Mouse (Mus musculus): Measurements from ENCODE around the gene Gm6588. TPM values are rescaled to one million over a fixed set of nuclear protein-coding genes. Genes with fewer than 3 reads are reported as not detected.

Gm6588 gene
- total and polyA plus RNA-seq, 3 experiments, result not detected

GRCm38 (mm10) chr5:112427283-112427682 is 21.9 kb upstream of the Gm6588 start:
- Histone ChIP-seq H3K9me3 (replicated peaks; ENCODE audit: insufficient read depth, low read length) (no peaks in the 10 kb centered on the region), H3K9ac (ENCODE audit: control insufficient read depth, low read depth, low read length, poor library complexity, severe bottlenecking) (no peak overlapping the region), H3K27ac (ENCODE audit: control insufficient read depth, low read depth, low read length) (no peak overlapping the region), H3K79me2 (ENCODE audit: control insufficient read depth, insufficient read depth, low read length, poor library complexity) (no peaks in the 10 kb centered on the region), H3K27me3 (ENCODE audit: control insufficient read depth in 1 of 2, insufficient read depth in 2 of 2, low read length in 2 of 2) (no peaks in the 10 kb centered on the region), H3K36me3 (ENCODE audit: control insufficient read depth in 1 of 2, insufficient read depth in 2 of 2, low read length in 2 of 2) (no peaks in the 10 kb centered on the region), H3K4me3 (ENCODE audit: control insufficient read depth in 1 of 2, insufficient read depth in 1 of 2, low read depth in 2 of 2, low read length in 2 of 2) (no peak overlapping the region), H3K4me1 (ENCODE audit: control insufficient read depth in 1 of 2, insufficient read depth in 2 of 2, low read length in 2 of 2) (no peaks in the 10 kb centered on the region)
- TF ChIP-seq CHD2 (IDR thresholded peaks at IDR 0.05; ENCODE audit: low read length) (no peak), CTCF (IDR thresholded peaks at IDR 0.05 in 2 of 3, conservative IDR thresholded peaks at IDR 0.05 in 1 of 3; ENCODE audit: control insufficient read depth in 1 of 3, insufficient read depth in 1 of 3, low read depth in 2 of 3, low read length in 3 of 3, poor library complexity in 1 of 3, severe bottlenecking in 1 of 3) (peak; percentile 68 to 73 (median 71)), ETS1 (IDR thresholded peaks at IDR 0.05; ENCODE audit: low read depth, low read length) (no peak), ZC3H11A (IDR thresholded peaks at IDR 0.05; ENCODE audit: low read depth, low read length) (peak; percentile 51), RAD21 (IDR thresholded peaks at IDR 0.05; ENCODE audit: low read depth, low read length) (peak; percentile 64), ZNF384 (IDR thresholded peaks at IDR 0.05; ENCODE audit: low read depth, low read length) (0 out of 2 replicates have a peak, but pooled peaks have one; percentile 19), SMC3 (IDR thresholded peaks at IDR 0.05; ENCODE audit: low read depth, low read length) (peak; percentile 73)
- peak; percentile 43 for DNase-seq (ENCODE audit: low read depth, low spot score)

DNA sequence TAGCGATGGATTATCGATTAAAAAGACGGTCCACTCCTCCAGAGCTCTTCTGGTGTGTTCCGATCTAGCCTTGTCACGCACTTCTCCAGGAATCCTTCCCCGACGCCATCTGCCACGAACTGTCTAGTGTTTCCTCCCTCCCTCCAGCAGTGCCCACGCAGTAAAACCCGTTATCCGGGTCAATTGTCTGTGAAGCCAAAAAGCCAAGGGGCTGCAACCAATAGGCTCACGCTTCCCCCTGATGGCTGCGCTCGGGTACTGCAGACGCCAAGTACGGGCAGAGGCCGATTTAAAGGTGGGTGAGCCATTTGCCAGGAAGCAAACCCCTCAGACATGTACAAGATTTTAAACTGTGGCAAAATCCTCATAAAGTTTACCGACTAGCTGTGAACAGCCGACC is 20.3 kb upstream of the Gm6588 start:
- H3K9ac ChIP-seq (ENCODE audit: control insufficient read depth, low read depth, low read length, poor library complexity, severe bottlenecking), result no peak overlapping the region
- no peaks in the 10 kb centered on the region for H3K36me3 ChIP-seq (ENCODE audit: control insufficient read depth in 1 of 2, insufficient read depth in 2 of 2, low read length in 2 of 2)
- peak; percentile 7 for DNase-seq (ENCODE audit: low read depth, low spot score)
- H3K79me2 ChIP-seq (ENCODE audit: control insufficient read depth, insufficient read depth, low read length, poor library complexity), result no peaks in the 10 kb centered on the region
- no peaks in the 10 kb centered on the region for H3K9me3 ChIP-seq (replicated peaks; ENCODE audit: insufficient read depth, low read length)
- no peak overlapping the region for H3K27ac ChIP-seq (ENCODE audit: control insufficient read depth, low read depth, low read length)
- no peaks in the 10 kb centered on the region for H3K27me3 ChIP-seq (ENCODE audit: control insufficient read depth in 1 of 2, insufficient read depth in 2 of 2, low read length in 2 of 2)
- no peaks in the 10 kb centered on the region for H3K4me1 ChIP-seq (ENCODE audit: control insufficient read depth in 1 of 2, insufficient read depth in 2 of 2, low read length in 2 of 2)
- peak; percentile 25 to 56 (median 46); a peak in 5 of 6 replicates for TF ChIP-seq CTCF (IDR thresholded peaks at IDR 0.05 in 2 of 3, conservative IDR thresholded peaks at IDR 0.05 in 1 of 3; ENCODE audit: control insufficient read depth in 1 of 3, insufficient read depth in 1 of 3, low read depth in 2 of 3, low read length in 3 of 3, poor library complexity in 1 of 3, severe bottlenecking in 1 of 3)
- no peak for TF ChIP-seq CHD2 (IDR thresholded peaks at IDR 0.05; ENCODE audit: low read length)
- TF ChIP-seq ZC3H11A (IDR thresholded peaks at IDR 0.05; ENCODE audit: low read depth, low read length), result peak; percentile 32
- peak; percentile 46 for TF ChIP-seq RAD21 (IDR thresholded peaks at IDR 0.05; ENCODE audit: low read depth, low read length)
- peak; percentile 35 for TF ChIP-seq SMC3 (IDR thresholded peaks at IDR 0.05; ENCODE audit: low read depth, low read length)
- H3K4me3 ChIP-seq (ENCODE audit: control insufficient read depth in 1 of 2, insufficient read depth in 1 of 2, low read depth in 2 of 2, low read length in 2 of 2), result no peak overlapping the region

- DNase-seq (ENCODE audit: low read depth, low spot score), result no peak
- Histone ChIP-seq H3K27ac (ENCODE audit: control insufficient read depth, low read depth, low read length) (no peak overlapping the region), H3K36me3 (ENCODE audit: control insufficient read depth in 1 of 2, insufficient read depth in 2 of 2, low read length in 2 of 2) (no peaks in the 10 kb centered on the region), H3K4me3 (ENCODE audit: control insufficient read depth in 1 of 2, insufficient read depth in 1 of 2, low read depth in 2 of 2, low read length in 2 of 2) (no peak overlapping the region), H3K9me3 (replicated peaks; ENCODE audit: insufficient read depth, low read length) (no peaks in the 10 kb centered on the region), H3K9ac (ENCODE audit: control insufficient read depth, low read depth, low read length, poor library complexity, severe bottlenecking) (no peak overlapping the region), H3K27me3 (ENCODE audit: control insufficient read depth in 1 of 2, insufficient read depth in 2 of 2, low read length in 2 of 2) (no peaks in the 10 kb centered on the region), H3K4me1 (ENCODE audit: control insufficient read depth in 1 of 2, insufficient read depth in 2 of 2, low read length in 2 of 2) (no peaks in the 10 kb centered on the region), H3K79me2 (ENCODE audit: control insufficient read depth, insufficient read depth, low read length, poor library complexity) (no peaks in the 10 kb centered on the region)
- TF ChIP-seq TCF12 (IDR thresholded peaks at IDR 0.05; ENCODE audit: low read depth, low read length) (no peak), MAFK (IDR thresholded peaks at IDR 0.05; ENCODE audit: borderline replicate concordance, low read depth, low read length) (no peak), KAT2A (conservative IDR thresholded peaks at IDR 0.05; ENCODE audit: low read depth, low read length) (no peak), ETS1 (IDR thresholded peaks at IDR 0.05; ENCODE audit: low read depth, low read length) (no peak), POLR2AphosphoS2 (IDR thresholded peaks at IDR 0.05; ENCODE audit: low read length) (no peak), NRF1 (IDR thresholded peaks at IDR 0.05; ENCODE audit: insufficient read depth, low read depth, low read length, poor library complexity, severe bottlenecking) (no peak), MEF2A (IDR thresholded peaks at IDR 0.05; ENCODE audit: extremely low read depth, insufficient replicate concordance, low read depth, low read length, poor library complexity, severe bottlenecking) (no peak), HCFC1 (IDR thresholded peaks at IDR 0.05; ENCODE audit: low read depth, low read length) (no peak), SIN3A (IDR thresholded peaks at IDR 0.05; ENCODE audit: low read length) (no peak), USF1 (IDR thresholded peaks at IDR 0.05; ENCODE audit: low read depth, low read length) (no peak), SMC3 (IDR thresholded peaks at IDR 0.05; ENCODE audit: low read depth, low read length) (no peak), ZKSCAN1 (IDR thresholded peaks at IDR 0.05; ENCODE audit: low read depth, low read length) (no peak), NELFE (IDR thresholded peaks at IDR 0.05; ENCODE audit: low read depth, low read length) (no peak), MYB (IDR thresholded peaks at IDR 0.05; ENCODE audit: low read depth, low read length) (no peak), MAX (IDR thresholded peaks at IDR 0.05; ENCODE audit: low read length) (no peak), RCOR1 (IDR thresholded peaks at IDR 0.05; ENCODE audit: low read depth, low read length) (no peak), MXI1 (IDR thresholded peaks at IDR 0.05; ENCODE audit: low read depth, low read length) (no peak), MYC (IDR thresholded peaks at IDR 0.05; ENCODE audit: low read depth, low read length) (no peak)
Observed at GRCm38 (mm10) chr5:112431120-112431775, 18.0 kb upstream of the Gm6588 start.
